Mouse (Mus musculus): ENCODE data around the gene 4930432K21Rik.

The 4930432K21Rik gene

DNA sequence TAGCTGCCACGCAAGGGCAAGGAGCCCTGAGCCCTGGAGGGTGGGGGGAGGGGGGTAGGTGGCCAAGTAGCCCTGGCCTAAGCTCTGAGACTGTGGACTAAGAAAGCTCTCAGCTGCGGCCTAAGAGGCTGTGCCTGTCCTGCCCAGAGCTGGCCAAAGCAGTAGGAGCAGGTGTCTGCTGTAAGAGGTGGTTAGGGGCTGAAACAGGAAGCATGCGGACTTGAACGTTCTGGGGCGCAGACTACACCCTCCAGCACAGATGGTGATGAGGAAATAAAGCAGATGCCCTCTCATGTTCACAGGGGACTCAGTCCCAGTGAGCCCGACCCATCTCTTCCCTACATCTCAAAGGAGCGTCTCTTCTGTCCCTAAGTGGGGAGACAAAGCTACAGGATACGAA, 15.6 kb upstream of the 4930432K21Rik start:
- H3K27me3 ChIP-seq (ENCODE audit: insufficient read depth, low read length): peaks cover 21% of the 10 kb centered on the region
- peaks cover 58% of the 10 kb centered on the region for H3K4me1 ChIP-seq (replicated peaks; ENCODE audit: low read depth, low read length)
- H3K36me3 ChIP-seq (ENCODE audit: insufficient read depth, low read length): peaks cover 54% of the 10 kb centered on the region
- H3K9me3 ChIP-seq (ENCODE audit: low read length): no peaks in the 10 kb centered on the region
- H3K4me3 ChIP-seq (replicated peaks; ENCODE audit: low read length): no peak overlapping the region; the same call in 1 of the 2 replicates
- TF ChIP-seq NANOG (IDR thresholded peaks at IDR 0.05; ENCODE audit: borderline replicate concordance, low read length): no peak
- TF ChIP-seq CTCF (conservative IDR thresholded peaks at IDR 0.05; ENCODE audit: low read length): no peak
- TF ChIP-seq POU5F1 (IDR thresholded peaks at IDR 0.05; ENCODE audit: borderline replicate concordance, low read length): no peak

DNA sequence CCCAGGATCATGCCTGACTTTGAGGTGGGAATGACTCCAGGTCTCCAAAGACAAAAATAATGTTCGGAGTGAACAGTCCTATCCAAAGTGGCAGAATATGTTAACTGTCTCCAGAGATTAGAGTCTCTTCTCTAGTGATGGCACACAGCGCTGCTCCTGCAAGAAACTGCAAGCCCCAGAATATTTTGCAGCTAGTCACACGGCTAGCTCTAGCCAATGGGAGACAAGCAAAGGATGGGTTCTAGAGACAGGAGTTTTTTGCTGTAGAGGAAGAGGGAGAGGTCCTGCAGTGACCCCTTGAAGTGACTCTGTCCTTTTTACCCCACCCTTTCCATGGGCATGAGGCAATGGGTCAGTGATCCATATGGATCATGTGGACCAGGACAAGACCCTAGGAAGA, 10.0 kb upstream of the 4930432K21Rik start:
- Histone ChIP-seq H3K9me3 (ENCODE audit: low read length) (no peaks in the 10 kb centered on the region), H3K36me3 (ENCODE audit: insufficient read depth, low read length) (peaks cover 97% of the 10 kb centered on the region), H3K4me3 (replicated peaks; ENCODE audit: low read length) (no peak overlapping the region), H3K4me1 (replicated peaks; ENCODE audit: low read depth, low read length) (peaks cover 23% of the 10 kb centered on the region), H3K27me3 (ENCODE audit: insufficient read depth, low read length) (no peaks in the 10 kb centered on the region)
- TF ChIP-seq CTCF (conservative IDR thresholded peaks at IDR 0.05; ENCODE audit: low read length): no peak
- TF ChIP-seq POU5F1 (IDR thresholded peaks at IDR 0.05; ENCODE audit: borderline replicate concordance, low read length): no peak
- no peak for TF ChIP-seq NANOG (IDR thresholded peaks at IDR 0.05; ENCODE audit: borderline replicate concordance, low read length)

DNA sequence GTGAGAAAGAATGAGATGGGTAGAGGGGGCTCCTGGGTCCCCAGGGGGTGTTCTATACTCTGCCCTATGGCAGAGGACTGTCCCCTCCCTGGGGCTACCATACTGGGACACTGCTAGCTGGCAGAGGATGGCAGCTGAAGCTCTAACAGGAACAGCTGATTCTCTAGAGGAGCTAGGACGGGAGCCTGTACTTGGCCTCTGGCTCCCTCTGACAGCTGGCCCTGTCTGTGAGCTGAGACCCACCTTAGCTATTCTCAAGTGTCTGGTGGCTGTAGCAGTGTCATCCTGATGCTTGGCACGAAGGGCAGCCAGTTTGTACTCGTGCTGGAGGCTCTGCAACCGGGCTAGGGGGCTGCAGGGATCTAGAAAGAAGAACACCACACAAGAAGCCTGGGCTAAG, 7.0 kb upstream of the 4930432K21Rik start:
- Histone ChIP-seq H3K9me3 (ENCODE audit: low read length) (no peaks in the 10 kb centered on the region), H3K4me3 (replicated peaks; ENCODE audit: low read length) (no peak overlapping the region), H3K36me3 (ENCODE audit: insufficient read depth, low read length) (peaks cover 95% of the 10 kb centered on the region), H3K4me1 (replicated peaks; ENCODE audit: low read depth, low read length) (peaks cover 21% of the 10 kb centered on the region), H3K27me3 (ENCODE audit: insufficient read depth, low read length) (no peaks in the 10 kb centered on the region)
- TF ChIP-seq NANOG (IDR thresholded peaks at IDR 0.05; ENCODE audit: borderline replicate concordance, low read length): no peak
- no peak for TF ChIP-seq CTCF (conservative IDR thresholded peaks at IDR 0.05; ENCODE audit: low read length)

DNA sequence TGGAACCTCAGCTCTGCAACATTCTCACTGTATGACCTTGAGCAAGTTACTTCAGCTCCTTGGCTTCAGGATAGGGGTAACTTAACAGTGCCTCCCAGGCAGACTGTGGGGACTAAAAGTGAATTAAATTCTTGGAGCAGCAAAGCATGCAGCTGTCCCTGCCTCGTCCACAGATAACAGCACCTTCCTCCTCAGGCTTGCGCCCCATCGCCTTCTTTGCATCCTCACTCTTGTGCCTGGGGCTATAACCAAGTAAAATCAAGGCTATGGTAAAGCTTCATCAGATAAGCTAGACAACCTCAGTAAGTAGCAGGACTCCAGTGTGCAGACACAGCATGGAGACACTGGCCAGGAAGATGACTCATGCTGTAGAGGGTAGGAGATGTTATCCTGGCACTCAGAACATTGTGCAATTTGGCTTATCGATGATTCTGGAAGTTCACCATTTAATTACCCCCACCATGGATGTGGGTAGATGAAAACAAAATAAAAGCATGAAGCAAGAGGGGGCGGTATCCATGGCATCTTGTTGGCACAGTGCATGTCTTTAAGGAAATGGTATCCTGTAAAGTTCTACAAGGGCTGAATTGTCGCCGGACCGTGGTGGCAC, 3.1 kb upstream of the 4930432K21Rik start:
- Histone ChIP-seq H3K36me3 (ENCODE audit: insufficient read depth, low read length) (peaks cover 61% of the 10 kb centered on the region), H3K9me3 (ENCODE audit: low read length) (no peaks in the 10 kb centered on the region), H3K4me1 (replicated peaks; ENCODE audit: low read depth, low read length) (peaks cover 50% of the 10 kb centered on the region), H3K4me3 (replicated peaks; ENCODE audit: low read length) (no peak overlapping the region), H3K27me3 (ENCODE audit: insufficient read depth, low read length) (no peaks in the 10 kb centered on the region)
- TF ChIP-seq CTCF (conservative IDR thresholded peaks at IDR 0.05; ENCODE audit: low read length): no peak
- TF ChIP-seq POU5F1 (IDR thresholded peaks at IDR 0.05; ENCODE audit: borderline replicate concordance, low read length): no peak
- no peak for TF ChIP-seq NANOG (IDR thresholded peaks at IDR 0.05; ENCODE audit: borderline replicate concordance, low read length)

DNA sequence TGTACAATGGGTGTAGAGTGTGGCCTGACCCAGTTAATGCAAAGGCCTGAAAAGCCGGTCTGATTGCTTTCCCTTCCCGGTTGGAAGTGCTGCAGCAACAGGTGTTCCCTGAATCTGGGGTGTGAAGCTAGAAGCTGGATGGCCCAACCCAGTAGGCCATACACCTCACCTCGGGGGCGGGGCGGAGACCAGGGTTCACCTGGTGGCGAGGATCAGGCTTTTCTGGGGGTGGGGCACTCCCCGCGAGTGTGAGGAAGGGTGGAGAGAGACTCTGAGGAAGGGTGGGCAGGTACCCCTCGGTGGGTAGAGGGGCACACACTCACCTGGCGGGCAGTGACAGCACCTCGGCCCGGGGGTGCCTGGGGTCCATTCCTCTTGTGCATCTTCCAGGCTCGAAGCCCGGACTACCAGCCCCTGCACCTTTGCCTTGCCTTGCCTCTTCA, 480 bp upstream of the 4930432K21Rik start:
- H3K4me3 ChIP-seq (replicated peaks; ENCODE audit: low read length): peak overlapping the region; percentile 89
- peaks cover 70% of the 10 kb centered on the region for H3K4me1 ChIP-seq (replicated peaks; ENCODE audit: low read depth, low read length)
- no peaks in the 10 kb centered on the region for H3K27me3 ChIP-seq (ENCODE audit: insufficient read depth, low read length)
- H3K36me3 ChIP-seq (ENCODE audit: insufficient read depth, low read length): peaks cover 37% of the 10 kb centered on the region
- TF ChIP-seq POU5F1 (IDR thresholded peaks at IDR 0.05; ENCODE audit: borderline replicate concordance, low read length) (no peak), NANOG (IDR thresholded peaks at IDR 0.05; ENCODE audit: borderline replicate concordance, low read length) (no peak), CTCF (conservative IDR thresholded peaks at IDR 0.05; ENCODE audit: low read length) (no peak)
- H3K9me3 ChIP-seq (ENCODE audit: low read length): no peaks in the 10 kb centered on the region

- Histone ChIP-seq H3K4me1 (replicated peaks; ENCODE audit: low read depth, low read length) (peaks cover 77% of the 10 kb centered on the region), H3K27me3 (ENCODE audit: insufficient read depth, low read length) (no peaks in the 10 kb centered on the region), H3K36me3 (ENCODE audit: insufficient read depth, low read length) (peaks cover 26% of the 10 kb centered on the region), H3K4me3 (replicated peaks; ENCODE audit: low read length) (peak overlapping the region; percentile 89), H3K9me3 (ENCODE audit: low read length) (no peaks in the 10 kb centered on the region)
- no peak for TF ChIP-seq CTCF (conservative IDR thresholded peaks at IDR 0.05; ENCODE audit: low read length)
- no peak for TF ChIP-seq POU5F1 (IDR thresholded peaks at IDR 0.05; ENCODE audit: borderline replicate concordance, low read length)
- no peak for TF ChIP-seq NANOG (IDR thresholded peaks at IDR 0.05; ENCODE audit: borderline replicate concordance, low read length)
These were observed 666 bp downstream of the 4930432K21Rik start for GRCm38 (mm10) chr8:84148531-84148850.

DNA sequence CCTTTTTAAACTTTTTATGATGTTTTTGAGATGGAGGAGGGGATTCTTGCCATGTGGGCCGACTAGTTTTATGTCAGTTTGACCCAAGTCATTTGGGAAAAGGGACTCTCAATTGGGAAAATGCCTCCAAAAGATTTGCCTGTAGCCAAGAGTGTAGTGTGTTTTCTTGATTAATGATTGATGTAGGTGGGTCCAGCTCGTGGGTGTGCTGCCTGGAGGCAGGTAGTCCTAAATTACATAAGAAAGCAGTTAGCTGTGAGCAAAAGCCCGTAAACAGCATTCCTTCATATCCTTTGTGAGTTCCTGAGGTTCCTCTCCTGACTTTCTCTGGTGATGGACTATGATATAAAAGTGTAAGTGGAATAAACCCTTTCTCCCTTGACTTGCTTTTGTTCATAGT, 1.4 kb downstream of the 4930432K21Rik start:
- Histone ChIP-seq H3K27me3 (ENCODE audit: insufficient read depth, low read length) (no peaks in the 10 kb centered on the region), H3K4me1 (replicated peaks; ENCODE audit: low read depth, low read length) (peaks cover 72% of the 10 kb centered on the region), H3K9me3 (ENCODE audit: low read length) (no peaks in the 10 kb centered on the region), H3K36me3 (ENCODE audit: insufficient read depth, low read length) (peaks cover 19% of the 10 kb centered on the region), H3K4me3 (replicated peaks; ENCODE audit: low read length) (peak overlapping the region; percentile 89)
- TF ChIP-seq CTCF (conservative IDR thresholded peaks at IDR 0.05; ENCODE audit: low read length) (no peak), NANOG (IDR thresholded peaks at IDR 0.05; ENCODE audit: borderline replicate concordance, low read length) (no peak), POU5F1 (IDR thresholded peaks at IDR 0.05; ENCODE audit: borderline replicate concordance, low read length) (no peak)

DNA sequence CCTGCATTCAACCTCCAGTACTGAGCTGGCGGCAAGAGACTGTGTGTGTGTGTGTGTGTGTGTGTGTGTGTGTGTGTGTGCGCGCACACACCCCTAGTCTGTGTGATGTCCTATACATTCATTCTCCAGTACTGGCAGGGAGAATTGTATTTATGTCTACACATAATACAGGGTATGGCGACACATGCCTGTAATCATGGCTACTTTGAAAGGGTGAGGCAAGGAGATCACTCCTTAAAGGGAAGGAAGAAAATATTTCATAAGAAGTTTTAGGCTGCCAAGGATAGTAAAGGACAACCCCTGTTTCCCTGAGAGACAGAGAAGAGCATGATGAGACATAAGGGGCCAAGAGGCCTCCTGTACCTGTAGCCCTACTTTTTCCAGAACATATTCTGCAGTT, 9.8 kb downstream of the 4930432K21Rik start:
- H3K27me3 ChIP-seq (ENCODE audit: insufficient read depth, low read length): peaks cover 7% of the 10 kb centered on the region; the same call in 1 of the 2 replicates
- peaks cover 5% of the 10 kb centered on the region for H3K4me1 ChIP-seq (replicated peaks; ENCODE audit: low read depth, low read length)
- peaks cover 31% of the 10 kb centered on the region for H3K36me3 ChIP-seq (ENCODE audit: insufficient read depth, low read length)
- no peaks in the 10 kb centered on the region for H3K9me3 ChIP-seq (ENCODE audit: low read length)
- H3K4me3 ChIP-seq (replicated peaks; ENCODE audit: low read length): no peak overlapping the region
- TF ChIP-seq CTCF (conservative IDR thresholded peaks at IDR 0.05; ENCODE audit: low read length): no peak
- no peak for TF ChIP-seq NANOG (IDR thresholded peaks at IDR 0.05; ENCODE audit: borderline replicate concordance, low read length)
- TF ChIP-seq POU5F1 (IDR thresholded peaks at IDR 0.05; ENCODE audit: borderline replicate concordance, low read length): no peak

GRCm38 (mm10) chr8:84167696-84168095, 19.9 kb downstream of the 4930432K21Rik start:
- Histone ChIP-seq H3K36me3 (ENCODE audit: insufficient read depth, low read length) (peaks cover 76% of the 10 kb centered on the region), H3K4me3 (replicated peaks; ENCODE audit: low read length) (no peak overlapping the region), H3K27me3 (ENCODE audit: insufficient read depth, low read length) (0 out of 2 replicates have a peak, but pooled peaks cover 7% of the 10 kb centered on the region), H3K4me1 (replicated peaks; ENCODE audit: low read depth, low read length) (peaks cover 32% of the 10 kb centered on the region), H3K9me3 (ENCODE audit: low read length) (no peaks in the 10 kb centered on the region)
- TF ChIP-seq CTCF (conservative IDR thresholded peaks at IDR 0.05; ENCODE audit: low read length) (no peak), NANOG (IDR thresholded peaks at IDR 0.05; ENCODE audit: borderline replicate concordance, low read length) (no peak), POU5F1 (IDR thresholded peaks at IDR 0.05; ENCODE audit: borderline replicate concordance, low read length) (no peak)
